Mouse (Mus musculus) liver, postnatal 0 days (tissue): ENCODE measurements at regions not wholly inside any gene's neighbourhood (a gene's known extent, or its start where the extent isn't known, plus 50 kb on each side); places are given as distances from the start of the nearest gene placed in this dataset.
"Not testable (repeated sequence)": the region's sequence is repeated elsewhere in the genome, so short reads cannot be mapped to it uniquely, and the experiment has no call there.

Experiments
- CTCF ChIP-seq: sonication (generic); IDR thresholded peaks from 2 replicates; pipeline ENCODE4 v1.5.1; 2016; ENCODE audit warnings: antibody characterized with exemption, low read depth
- EP300 ChIP-seq: IDR thresholded peaks from 2 replicates; pipeline ENCODE4 v1.6.1; 2016; ENCODE audit warnings: antibody characterized with exemption, low read depth, mild to moderate bottlenecking

GRCm38 (mm10) chr12:115334770-115335169 lies 712.8 kb upstream of the Zfp386 start:
- not testable (repeated sequence) for TF ChIP-seq CTCF, EP300
